Mouse (Mus musculus) kidney, adult 2 months (tissue): ENCODE data around the gene Cela2a.

Experiments
- CTCF ChIP-seq: fragments of 200-500 bp; conservative IDR thresholded peaks from 2 replicates; pipeline ENCODE4 v1.5.1; 2011; ENCODE audit warnings: low read depth, mild to moderate bottlenecking, control low read depth, low read length, moderate library complexity, mixed read lengths; ENCODE audit not compliant: insufficient read depth, insufficient read length
- POLR2A ChIP-seq: fragments of 200-500 bp; IDR thresholded peaks from one replicate; pipeline ENCODE4 v1.6.1; 2011; ENCODE audit warnings: low read depth, low read length, control low read depth

DNA sequence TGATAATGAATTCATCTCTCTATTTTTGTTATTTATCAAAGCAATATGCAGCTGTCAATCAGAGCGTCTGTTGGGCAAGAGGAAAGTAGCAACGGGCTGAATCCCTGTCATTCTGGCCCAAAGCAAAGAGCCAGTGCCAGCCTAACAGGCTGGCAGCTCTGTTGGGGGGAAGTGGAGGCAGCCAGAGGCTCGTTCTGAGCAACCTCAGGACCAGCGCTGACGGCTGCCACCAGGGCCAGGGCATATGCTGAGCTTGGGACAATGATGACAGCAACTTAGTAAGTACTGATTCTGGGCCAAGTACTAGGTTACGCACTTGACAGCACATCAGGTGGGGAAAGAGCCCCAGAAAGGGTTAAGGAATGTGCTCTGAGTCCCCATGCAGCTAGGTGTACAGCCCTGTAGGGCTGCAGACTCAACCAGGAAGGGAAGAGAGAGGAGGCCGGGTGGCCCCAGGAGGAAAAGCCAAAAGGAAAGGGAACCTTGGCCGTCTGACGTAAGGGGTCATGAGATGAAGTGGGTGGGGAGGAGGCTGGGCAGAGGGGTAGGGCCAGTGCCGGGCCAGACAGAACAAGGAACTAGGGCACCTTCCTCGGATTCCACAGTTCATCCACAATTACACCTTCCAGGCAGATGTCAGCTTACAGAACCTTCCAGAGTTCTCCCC is 44.8 kb upstream of the Cela2a start:
- no peak for TF ChIP-seq CTCF
- no peak for TF ChIP-seq POLR2A
